Mouse (Mus musculus): ENCODE results near the gene Slc26a3. TPM values are rescaled to one million over a fixed set of nuclear protein-coding genes. Genes with fewer than 3 reads are reported as not detected.
"Not testable (repeated sequence)": the region's sequence is repeated elsewhere in the genome, so short reads cannot be mapped to it uniquely, and the experiment has no call there.

Gene Slc26a3
- polyA plus RNA-seq, 1 experiment from 2014 or later, result not detected

DNA sequence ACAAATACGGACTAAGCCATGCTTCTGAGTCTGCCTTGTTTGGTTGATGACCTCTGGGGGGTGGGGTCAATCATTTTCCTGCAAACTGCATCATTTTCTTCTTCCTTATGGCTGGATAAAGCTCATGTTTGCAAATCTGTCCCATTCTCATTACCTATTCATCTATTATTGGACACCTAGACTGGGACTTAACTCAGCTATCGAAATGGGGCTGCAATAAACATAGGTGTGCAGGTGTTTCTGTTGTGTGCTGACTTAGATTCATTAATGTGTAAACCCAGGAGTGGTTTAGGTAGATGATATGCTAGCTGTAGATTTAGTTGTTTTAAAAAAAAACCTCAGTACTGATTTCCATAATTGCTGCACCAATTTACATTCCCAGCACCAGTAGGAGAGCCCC, 48.9 kb downstream of the Slc26a3 start:
- Histone ChIP-seq H3K4me1 (peaks cover 4% of the 10 kb centered on the region; the same call in 1 of the 2 replicates), H3K27ac (no peak overlapping the region), H3K9ac (no peak overlapping the region), H3K4me2 (no peak overlapping the region), H3K9me3 (no peaks in the 10 kb centered on the region), H3K36me3 (no peaks in the 10 kb centered on the region), H3K4me3 (no peak overlapping the region), H3K27me3 (peaks cover 8% of the 10 kb centered on the region; the same call in 1 of the 2 replicates)
- no peak for ATAC-seq (ENCODE audit: insufficient number of reproducible peaks, insufficient read depth, low FRiP score, low TSS enrichment, low read depth)
- WGBS, result 57% methylated on average over 2 of the region's 2 CpGs

DNA sequence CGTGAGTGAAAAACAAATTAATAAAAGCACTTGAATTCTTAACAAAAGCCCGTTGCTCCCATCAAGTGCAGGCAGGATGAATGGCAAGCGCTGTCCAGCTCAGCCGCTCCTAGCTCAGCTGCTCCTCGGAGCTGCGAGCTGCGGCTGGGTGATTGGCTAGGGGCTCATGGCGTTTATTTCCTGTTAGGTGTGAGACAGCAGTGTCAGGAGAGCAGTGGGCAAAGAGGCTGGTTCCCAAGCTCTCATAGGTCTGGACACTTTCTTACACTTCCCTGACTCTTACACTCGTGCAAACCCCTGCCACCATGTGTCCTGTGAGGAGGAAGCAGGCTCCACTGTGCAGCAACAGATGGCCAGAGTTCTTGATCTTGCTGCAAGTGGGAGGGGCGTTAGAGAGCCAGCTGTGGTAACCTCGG, 53.5 kb downstream of the Slc26a3 start:
- WGBS, result under 1% methylated on average over 11 of the region's 11 CpGs
- ATAC-seq (ENCODE audit: insufficient number of reproducible peaks, insufficient read depth, low FRiP score, low TSS enrichment, low read depth), result no peak

DNA sequence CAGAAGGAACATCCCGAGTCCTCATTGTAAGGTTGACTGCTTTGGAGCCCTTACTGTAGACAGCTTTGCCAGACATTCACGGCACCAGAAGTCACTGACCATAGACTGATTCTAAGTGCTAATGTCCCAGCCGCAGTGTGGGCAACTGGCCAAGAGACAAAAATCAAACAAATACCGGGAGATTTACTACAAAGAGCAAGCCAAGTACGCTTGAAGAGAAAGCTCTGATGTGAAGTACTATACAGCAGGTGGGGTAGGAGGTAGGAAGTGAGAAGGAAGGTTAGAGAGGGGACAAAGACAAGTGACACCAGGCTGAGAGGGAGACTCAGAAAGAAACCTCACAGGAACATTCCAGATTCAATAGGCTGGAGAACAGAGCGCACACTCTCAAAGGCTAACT, 54.2 kb downstream of the Slc26a3 start:
- Histone ChIP-seq H3K27ac (no peak overlapping the region), H3K4me1 (peaks cover 4% of the 10 kb centered on the region; the same call in 1 of the 2 replicates), H3K9ac (no peak overlapping the region), H3K27me3 (peaks cover 8% of the 10 kb centered on the region; the same call in 1 of the 2 replicates), H3K36me3 (no peaks in the 10 kb centered on the region), H3K4me2 (no peak overlapping the region), H3K4me3 (no peak overlapping the region), H3K9me3 (no peaks in the 10 kb centered on the region)
- ATAC-seq (ENCODE audit: insufficient number of reproducible peaks, insufficient read depth, low FRiP score, low TSS enrichment, low read depth), result no peak
- WGBS, result 76% methylated on average over 6 of the region's 6 CpGs

More for the DNA sequence above, 53.5 kb downstream of the Slc26a3 start:
- H3K4me2 ChIP-seq, result peak overlapping the region; percentile 49
- no peaks in the 10 kb centered on the region for H3K9me3 ChIP-seq
- peak overlapping the region; percentile 16; the same call in 1 of the 2 replicates for H3K4me3 ChIP-seq
- H3K4me1 ChIP-seq, result peaks cover 4% of the 10 kb centered on the region; the same call in 1 of the 2 replicates
- H3K36me3 ChIP-seq, result no peaks in the 10 kb centered on the region
- no peak overlapping the region for H3K9ac ChIP-seq
- no peak overlapping the region for H3K27ac ChIP-seq
- H3K27me3 ChIP-seq, result peaks cover 8% of the 10 kb centered on the region; the same call in 1 of the 2 replicates

DNA sequence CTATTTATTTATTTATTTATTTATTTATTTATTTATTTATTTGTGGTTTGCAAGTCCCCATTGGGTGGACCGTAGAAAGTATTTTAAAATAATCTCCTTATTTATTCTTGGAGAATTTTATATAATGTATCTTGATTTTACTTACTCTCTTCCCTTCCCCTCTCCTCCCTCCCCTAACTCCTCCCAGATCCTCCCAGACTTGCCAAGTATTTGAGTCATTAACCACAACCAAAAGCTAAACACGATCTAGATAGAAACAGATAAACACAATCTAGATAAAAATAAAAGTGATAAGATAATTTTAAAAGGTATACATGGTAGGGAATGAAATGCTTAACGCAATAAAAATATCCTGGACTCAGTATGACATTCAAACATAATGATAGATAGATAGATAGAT, 58.7 kb downstream of the Slc26a3 start:
- Histone ChIP-seq H3K36me3 (no peaks in the 10 kb centered on the region), H3K27me3 (no peaks in the 10 kb centered on the region), H3K9me3 (no peaks in the 10 kb centered on the region), H3K4me2 (no peak overlapping the region), H3K9ac (no peak overlapping the region), H3K4me3 (no peak overlapping the region), H3K4me1 (peaks cover under 1% of the 10 kb centered on the region; the same call in 1 of the 2 replicates), H3K27ac (no peak overlapping the region)
- 83% methylated on average over 3 of the region's 3 CpGs for WGBS
- ATAC-seq (ENCODE audit: insufficient number of reproducible peaks, insufficient read depth, low FRiP score, low TSS enrichment, low read depth), result no peak

DNA sequence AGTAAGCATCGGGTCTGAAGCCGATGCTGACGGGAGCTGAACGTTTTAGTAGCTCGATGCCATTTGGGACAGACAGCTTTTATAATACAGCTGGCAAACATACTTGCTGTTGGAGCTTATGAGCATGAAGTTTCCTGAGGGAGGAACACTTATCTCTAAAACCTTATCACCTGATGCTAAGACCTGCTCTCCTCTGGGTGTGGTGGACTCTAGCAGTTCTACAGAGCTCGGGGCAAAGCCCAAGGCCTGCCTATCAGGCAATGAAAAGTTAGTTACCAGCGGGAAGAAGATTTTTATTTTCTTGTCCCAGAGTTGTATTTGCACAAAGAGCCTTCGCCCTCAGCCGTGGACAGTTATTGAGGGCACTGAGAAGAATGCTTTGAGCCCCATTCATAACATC, 65.6 kb downstream of the Slc26a3 start:
- no peaks in the 10 kb centered on the region for H3K27me3 ChIP-seq
- no peak overlapping the region for H3K4me3 ChIP-seq
- no peak overlapping the region for H3K4me2 ChIP-seq
- WGBS, result 87% methylated on average over 9 of the region's 9 CpGs
- no peaks in the 10 kb centered on the region for H3K4me1 ChIP-seq
- no peak overlapping the region for H3K9ac ChIP-seq
- no peak overlapping the region for H3K27ac ChIP-seq
- H3K36me3 ChIP-seq, result no peaks in the 10 kb centered on the region
- ATAC-seq (ENCODE audit: insufficient number of reproducible peaks, insufficient read depth, low FRiP score, low TSS enrichment, low read depth), result no peak
- no peaks in the 10 kb centered on the region for H3K9me3 ChIP-seq

DNA sequence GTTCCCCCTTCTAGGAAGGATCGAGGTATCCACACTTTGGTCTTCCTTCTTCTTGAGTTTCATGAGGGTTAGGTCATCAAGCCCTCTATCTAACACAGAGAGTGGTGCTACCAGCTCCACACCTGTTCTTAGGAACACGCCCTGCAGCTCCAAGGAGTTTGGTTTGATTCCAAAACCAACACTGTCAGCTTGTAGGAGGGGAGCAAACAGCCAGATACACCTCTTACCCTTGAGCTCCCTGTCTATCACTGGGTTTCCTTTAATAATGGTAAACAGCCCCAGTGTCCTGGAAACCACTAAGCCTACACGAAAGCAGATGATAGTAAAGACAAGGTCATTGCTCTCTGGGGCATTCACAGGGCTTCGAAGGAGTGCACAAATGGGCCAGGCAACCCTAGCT, 67.8 kb downstream of the Slc26a3 start:
- no peak overlapping the region for H3K27ac ChIP-seq
- no peaks in the 10 kb centered on the region for H3K9me3 ChIP-seq
- no peak overlapping the region for H3K4me3 ChIP-seq
- no peak overlapping the region for H3K4me2 ChIP-seq
- H3K27me3 ChIP-seq, result no peaks in the 10 kb centered on the region
- WGBS, result 70% methylated on average over 4 of the region's 4 CpGs
- no peak for ATAC-seq (ENCODE audit: insufficient number of reproducible peaks, insufficient read depth, low FRiP score, low TSS enrichment, low read depth)
- H3K4me1 ChIP-seq, result no peaks in the 10 kb centered on the region
- H3K9ac ChIP-seq, result no peak overlapping the region
- H3K36me3 ChIP-seq, result no peaks in the 10 kb centered on the region

DNA sequence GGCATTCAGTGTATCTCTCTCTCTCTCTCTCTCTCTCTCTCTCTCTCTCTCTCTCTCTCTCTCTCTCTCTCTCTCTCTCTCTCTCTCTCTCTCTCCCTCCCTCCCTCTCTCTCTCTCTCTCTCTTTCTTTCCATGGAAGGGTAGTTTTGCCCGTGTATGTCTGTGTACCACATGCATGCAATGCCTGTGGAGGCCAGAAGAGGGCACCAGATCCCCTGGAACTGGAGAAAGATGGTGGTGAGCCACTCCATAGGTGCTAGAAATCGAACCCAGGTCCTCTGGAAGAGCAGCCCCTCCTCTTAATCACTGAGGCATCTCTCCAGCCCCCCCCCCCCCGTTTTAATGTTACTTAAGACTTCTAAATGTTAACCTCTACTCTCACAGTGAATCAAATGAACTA, 69.6 kb downstream of the Slc26a3 start:
- not testable (repeated sequence) for H3K4me2 ChIP-seq; H3K9ac ChIP-seq; ATAC-seq (ENCODE audit: insufficient number of reproducible peaks, insufficient read depth, low FRiP score, low TSS enrichment, low read depth); H3K27ac ChIP-seq; H3K27me3 ChIP-seq; H3K36me3 ChIP-seq; H3K9me3 ChIP-seq; H3K4me1 ChIP-seq; H3K4me3 ChIP-seq
- 52% methylated on average over 3 of the region's 3 CpGs for WGBS

DNA sequence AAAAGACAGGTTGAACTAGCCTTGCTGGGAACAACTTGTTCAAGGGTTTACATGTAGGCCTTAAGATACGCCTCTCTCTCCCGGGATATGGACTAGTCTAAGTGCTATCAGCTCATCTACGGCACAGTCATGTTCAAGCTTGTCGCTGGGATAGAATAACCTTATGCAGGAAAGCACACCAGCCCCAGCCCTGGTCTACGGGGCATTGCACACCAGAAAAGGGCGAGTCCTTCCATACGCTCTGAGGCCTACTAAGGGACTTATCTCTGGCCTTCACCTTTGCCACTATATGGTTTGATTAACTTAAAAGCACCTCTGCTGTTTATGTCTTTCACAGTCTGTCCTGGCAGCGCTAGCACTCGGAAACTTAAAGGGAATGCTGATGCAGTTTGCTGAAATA, 70.7 kb downstream of the Slc26a3 start:
- ATAC-seq (ENCODE audit: insufficient number of reproducible peaks, insufficient read depth, low FRiP score, low TSS enrichment, low read depth), result no peak
- Histone ChIP-seq H3K9me3 (no peaks in the 10 kb centered on the region), H3K4me2 (no peak overlapping the region), H3K36me3 (no peaks in the 10 kb centered on the region), H3K27ac (no peak overlapping the region), H3K4me3 (no peak overlapping the region), H3K4me1 (no peaks in the 10 kb centered on the region), H3K9ac (no peak overlapping the region), H3K27me3 (no peaks in the 10 kb centered on the region)
- 91% methylated on average over 9 of the region's 9 CpGs for WGBS

DNA sequence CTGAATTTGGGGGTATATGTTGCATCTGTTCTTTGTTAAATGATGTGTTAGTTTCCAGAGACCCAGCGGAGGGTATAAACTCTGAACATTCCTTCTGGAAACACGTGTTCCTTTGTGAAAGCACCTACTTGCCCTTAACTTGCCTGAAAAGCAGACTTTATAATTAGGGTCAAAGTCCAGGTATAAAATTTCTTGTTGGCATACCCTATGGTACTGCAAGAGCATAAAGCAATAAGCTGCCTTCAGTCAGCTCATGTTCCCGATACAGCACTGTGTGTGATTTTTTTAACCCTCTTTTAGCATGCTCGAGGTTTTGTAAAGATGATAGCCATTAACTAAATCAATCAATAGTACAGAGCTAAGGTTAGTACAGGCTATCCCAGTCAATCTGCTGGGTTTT, 71.9 kb downstream of the Slc26a3 start:
- H3K4me1 ChIP-seq, result no peaks in the 10 kb centered on the region
- H3K4me3 ChIP-seq, result no peak overlapping the region
- H3K4me2 ChIP-seq, result no peak overlapping the region
- no peaks in the 10 kb centered on the region for H3K9me3 ChIP-seq
- H3K27me3 ChIP-seq, result no peaks in the 10 kb centered on the region
- H3K9ac ChIP-seq, result no peak overlapping the region
- WGBS, result 45% methylated on average over 4 of the region's 4 CpGs
- H3K36me3 ChIP-seq, result no peaks in the 10 kb centered on the region
- no peak overlapping the region for H3K27ac ChIP-seq
- ATAC-seq (ENCODE audit: insufficient number of reproducible peaks, insufficient read depth, low FRiP score, low TSS enrichment, low read depth), result no peak

DNA sequence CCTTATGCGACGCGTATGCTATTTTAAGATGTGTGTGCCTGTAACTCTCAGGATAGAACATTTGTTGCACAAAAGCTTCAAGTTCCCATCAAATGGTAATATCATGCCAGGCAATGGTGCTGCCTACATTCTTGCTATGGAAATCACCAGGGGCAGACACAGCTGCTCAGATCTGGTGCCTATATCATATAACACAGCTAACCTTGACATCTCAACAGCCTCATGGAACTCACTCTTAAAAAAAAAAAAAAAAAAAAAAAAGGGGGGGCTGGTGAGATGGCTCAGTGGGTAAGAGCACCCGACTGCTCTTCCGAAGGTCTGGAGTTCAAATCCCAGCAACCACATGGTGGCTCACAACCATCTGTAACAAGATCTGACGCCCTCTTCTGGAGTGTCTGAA, 87.5 kb downstream of the Slc26a3 start:
- H3K4me3 ChIP-seq; H3K27ac ChIP-seq; H3K4me1 ChIP-seq; ATAC-seq (ENCODE audit: insufficient number of reproducible peaks, insufficient read depth, low FRiP score, low TSS enrichment, low read depth); H3K36me3 ChIP-seq; H3K9ac ChIP-seq; H3K27me3 ChIP-seq; H3K4me2 ChIP-seq; H3K9me3 ChIP-seq: not testable (repeated sequence)
- 85% methylated on average over 6 of the region's 6 CpGs for WGBS

DNA sequence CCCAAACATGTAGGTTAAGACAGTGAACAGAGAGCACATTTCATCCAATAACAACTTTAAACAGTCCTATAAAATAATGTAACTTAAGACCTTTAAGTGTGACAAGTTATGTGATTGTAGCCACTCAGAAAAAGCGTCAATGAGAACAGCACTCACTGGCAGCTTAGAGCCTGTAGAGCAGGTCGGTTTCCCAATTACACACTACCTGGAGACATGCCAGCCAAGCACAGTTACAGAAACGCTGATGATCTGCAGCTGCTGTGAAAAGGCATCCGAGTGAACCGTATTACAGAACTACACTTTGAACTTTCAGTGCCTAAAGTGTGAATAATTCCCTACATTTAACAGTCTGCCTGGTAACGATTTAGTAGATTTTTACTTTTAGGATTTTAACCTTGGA, 95.8 kb downstream of the Slc26a3 start:
- H3K27ac ChIP-seq, result no peak overlapping the region
- no peak overlapping the region for H3K4me2 ChIP-seq
- no peaks in the 10 kb centered on the region for H3K27me3 ChIP-seq
- no peak overlapping the region for H3K4me3 ChIP-seq
- H3K36me3 ChIP-seq, result peaks cover 40% of the 10 kb centered on the region
- no peak overlapping the region for H3K9ac ChIP-seq
- no peak for ATAC-seq (ENCODE audit: insufficient number of reproducible peaks, insufficient read depth, low FRiP score, low TSS enrichment, low read depth)
- H3K9me3 ChIP-seq, result no peaks in the 10 kb centered on the region
- WGBS, result 71% methylated on average over 6 of the region's 6 CpGs
- no peaks in the 10 kb centered on the region for H3K4me1 ChIP-seq

DNA sequence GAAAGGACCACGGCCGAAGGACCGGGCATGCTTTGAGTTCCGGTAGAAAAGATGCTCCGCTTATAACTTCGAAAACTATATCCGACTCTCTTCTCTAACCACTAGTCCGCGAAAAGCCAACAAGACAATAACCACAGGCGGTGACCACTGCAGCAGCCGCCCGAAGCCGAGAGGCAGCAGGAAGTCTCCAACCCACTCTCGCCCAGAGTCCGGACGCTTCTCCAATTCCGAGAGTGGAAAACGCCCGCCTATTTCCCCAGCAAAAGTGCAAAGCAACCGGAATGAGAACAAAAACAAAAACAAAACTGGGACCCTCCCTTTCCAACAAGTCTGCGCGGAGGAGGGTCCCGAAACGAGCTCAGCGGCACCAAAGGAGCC, 108.3 kb downstream of the Slc26a3 start:
- ATAC-seq (ENCODE audit: insufficient number of reproducible peaks, insufficient read depth, low FRiP score, low TSS enrichment, low read depth), result no peak
- peak overlapping the region; percentile 87 for H3K4me2 ChIP-seq
- peak overlapping the region; percentile 90 for H3K4me3 ChIP-seq
- peak overlapping the region; percentile 92 for H3K9ac ChIP-seq
- H3K27me3 ChIP-seq, result no peaks in the 10 kb centered on the region
- H3K9me3 ChIP-seq, result no peaks in the 10 kb centered on the region
- H3K27ac ChIP-seq, result peak overlapping the region; percentile 92
- H3K36me3 ChIP-seq, result peaks cover 6% of the 10 kb centered on the region
- under 1% methylated on average over 25 of the region's 25 CpGs for WGBS
- H3K4me1 ChIP-seq, result peaks cover 14% of the 10 kb centered on the region

Data from embryonic facial prominence, embryonic 13.5 days (tissue).